ENCODE assay signal across 21 mouse cellular contexts in genomic region chr6:6107419-6107966, GRCm38 (mm10).
DNase-seq lines count a peak whose midpoint lies in the region; ATAC-seq and TF ChIP-seq lines count a peak whose summit lies in the region.
"Had no signal": no experiment of that assay in that cellular context is flagged by ENCODE, and none has a peak within 500 bp of the region (broad histone marks: within the 10 kb centered on the region; RNA-seq: fewer than 3 reads in every experiment).

No protein-coding gene starts in this region.

- 39% methylated on average over 5 of the region's 5 CpGs for WGBS in kidney, postnatal 0 days
- WGBS in kidney, embryonic 14.5 days = 41% methylated on average over 5 of the region's 5 CpGs

- no peaks in the 10 kb centered on the region for H3K4me1 ChIP-seq in kidney, postnatal 0 days (replicated peaks; ENCODE audit: insufficient read depth, low read length)
- H3K4me1 ChIP-seq in kidney, embryonic 14.5 days (ENCODE audit: control insufficient read depth, insufficient read depth, low read length) = 0 out of 2 replicates have a peak, but pooled peaks cover 5% of the 10 kb centered on the region
- H3K4me1 ChIP-seq: heart, embryonic 15.5 days; hindbrain, embryonic 15.5 days; neural tube, embryonic 12.5 days had no signal

- no peak overlapping the region for H3K4me3 ChIP-seq in gastrocnemius, adult 2 months
- no peak overlapping the region for H3K4me3 ChIP-seq in kidney, postnatal 0 days (replicated peaks; ENCODE audit: low read depth, low read length)
- no peak overlapping the region for H3K4me3 ChIP-seq in kidney, embryonic 14.5 days (ENCODE audit: low read length)
- H3K4me3 ChIP-seq: embryonic facial prominence, embryonic 10.5 days; erythroblast, embryonic 14.5 days; heart, embryonic 15.5 days; hindbrain, embryonic 15.5 days; limb, embryonic 13.5 days; neural tube, embryonic 12.5 days had no signal

- no peak overlapping the region for H3K27ac ChIP-seq in gastrocnemius, adult 2 months
- no peak overlapping the region for H3K27ac ChIP-seq in kidney, postnatal 0 days
- H3K27ac ChIP-seq in kidney, embryonic 14.5 days (ENCODE audit: low read depth, low read length) = no peak overlapping the region
- H3K27ac ChIP-seq: embryonic facial prominence, embryonic 10.5 days; heart, embryonic 15.5 days; hindbrain, embryonic 15.5 days; limb, embryonic 13.5 days; neural tube, embryonic 12.5 days had no signal

- H3K4me2 ChIP-seq in kidney, postnatal 0 days (ENCODE audit: low read length) = no peak overlapping the region
- H3K4me2 ChIP-seq in kidney, embryonic 14.5 days (replicated peaks; ENCODE audit: low read depth, low read length) = no peak overlapping the region
- H3K4me2 ChIP-seq: heart, embryonic 15.5 days; hindbrain, embryonic 15.5 days; limb, embryonic 13.5 days; neural tube, embryonic 12.5 days had no signal

- H3K36me3 ChIP-seq in kidney, postnatal 0 days (ENCODE audit: insufficient read depth, low read length) = no peaks in the 10 kb centered on the region
- peaks cover 3% of the 10 kb centered on the region; the same call in 1 of the 2 replicates for H3K36me3 ChIP-seq in kidney, embryonic 14.5 days (ENCODE audit: control insufficient read depth, insufficient read depth, low read length)
- H3K36me3 ChIP-seq: hindbrain, embryonic 15.5 days; neural tube, embryonic 12.5 days had no signal

- H3K27me3 ChIP-seq in kidney, postnatal 0 days (ENCODE audit: insufficient read depth, low read length) = no peaks in the 10 kb centered on the region
- no peaks in the 10 kb centered on the region for H3K27me3 ChIP-seq in kidney, embryonic 14.5 days (ENCODE audit: control insufficient read depth, insufficient read depth, low read length)
- H3K27me3 ChIP-seq: heart, embryonic 15.5 days; hindbrain, embryonic 15.5 days; neural tube, embryonic 12.5 days had no signal

- DNase-seq in gastrocnemius, adult 2 months = no peak
- DNase-seq in gastrocnemius, postnatal 36 days = no peak
- DNase-seq in kidney, postnatal 0 days (ENCODE audit: low spot score) = no peak
- DNase-seq in ES-CJ7 (ENCODE audit: low read depth, low spot score) = peak; percentile 48
- peak; percentile 37 for DNase-seq in embryo, embryonic 10.5 days (ENCODE audit: low spot score)
- DNase-seq in spleen, adult 18-20 months = no peak
- DNase-seq in thymus, postnatal 10 days (ENCODE audit: low spot score in 2 of 2) = no peak
- DNase-seq: adrenal gland, postnatal 25 days; cerebellum, adult 9-11 months; gastrocnemius, postnatal 25 days; kidney, adult 8-10 months; thymus, postnatal 36 days had no signal

- H3K9me3 ChIP-seq in kidney, postnatal 0 days (replicated peaks; ENCODE audit: low read length) = no peaks in the 10 kb centered on the region
- H3K9me3 ChIP-seq in kidney, embryonic 14.5 days (ENCODE audit: control insufficient read depth, low read length) = no peaks in the 10 kb centered on the region
- H3K9me3 ChIP-seq: embryonic facial prominence, embryonic 10.5 days; G1E; heart, embryonic 15.5 days; hindbrain, embryonic 15.5 days; limb, embryonic 13.5 days; neural tube, embryonic 12.5 days had no signal

- no peak overlapping the region for H3K9ac ChIP-seq in kidney, postnatal 0 days (ENCODE audit: low read depth, low read length)
- no peak overlapping the region for H3K9ac ChIP-seq in kidney, embryonic 14.5 days (ENCODE audit: low read depth, low read length)
- H3K9ac ChIP-seq: heart, embryonic 15.5 days; hindbrain, embryonic 15.5 days; limb, embryonic 13.5 days; neural tube, embryonic 12.5 days had no signal

- peak; percentile 14; the same call in 1 of the 2 replicates for TF ChIP-seq CTCF in gastrocnemius, adult 2 months (IDR thresholded peaks at IDR 0.05)
- peak; percentile 40; the same call in 1 of the 2 replicates for TF ChIP-seq CTCF in kidney, postnatal 0 days (IDR thresholded peaks at IDR 0.05; ENCODE audit: low read depth)

- no peak for ATAC-seq in kidney, postnatal 0 days (replicated peaks; ENCODE audit: low FRiP score, low read depth)
- no peak for ATAC-seq in kidney, embryonic 14.5 days (ENCODE audit: low FRiP score, low TSS enrichment)
- ATAC-seq: midbrain, embryonic 16.5 days had no signal

- intact Hi-C loops in gastrocnemius, adult 2 months (cut with DNase I) = no loop called here
- intact Hi-C loops in gastrocnemius, postnatal 36 days (cut with DNase I) = no loop called here

Comparison
In these comparisons a context has a peak if more than half of its experiments do, and no peak if none do; other contexts are left out.
1. DNase-seq: peak in ES-CJ7 (single experiment) and embryo, embryonic 10.5 days (single experiment); none in gastrocnemius, adult 2 months (single experiment), gastrocnemius, postnatal 36 days (0 of 2), kidney, postnatal 0 days (single experiment), spleen, adult 18-20 months (0 of 2) and thymus, postnatal 10 days (0 of 2).